Comparison of ENCODE assay signal across 23 mouse cellular contexts in the genomic region with DNA sequence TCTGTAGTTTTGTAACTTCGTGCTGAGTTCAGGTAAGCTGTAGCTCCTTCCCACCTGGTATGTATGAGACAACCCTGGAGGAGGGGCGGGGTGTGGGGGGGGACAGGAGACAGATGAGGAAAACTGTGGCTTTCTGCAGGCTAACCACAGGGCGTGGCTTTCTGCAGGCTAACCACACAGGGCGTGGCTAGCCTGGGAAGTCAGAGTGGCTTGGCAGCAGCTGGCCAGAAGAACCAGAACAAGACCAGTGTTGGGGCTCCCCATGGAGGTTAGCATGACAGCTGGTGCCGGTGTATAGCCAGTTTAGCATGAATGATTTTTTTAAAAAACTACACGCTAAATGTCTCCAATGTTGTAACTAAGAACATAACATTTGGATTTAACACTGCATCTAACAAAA. TPM values are rescaled to one million over a fixed set of nuclear protein-coding genes. Genes with fewer than 3 reads are reported as not detected.
A peak's percentile ranks its signal among the peaks of the same experiment; 100 is the strongest.
DNase-seq lines count a peak whose midpoint lies in the region; ATAC-seq and TF ChIP-seq lines count a peak whose summit lies in the region.
"Had no signal": no experiment of that assay in that cellular context is flagged by ENCODE, and none has a peak within 500 bp of the region (broad histone marks: within the 10 kb centered on the region; RNA-seq: fewer than 3 reads in every experiment).

No protein-coding gene starts in this region.

- 75% methylated on average over 6 of the region's 6 CpGs for WGBS in intestine, embryonic 16.5 days

- no peaks in the 10 kb centered on the region for H3K9me3 ChIP-seq in G1E (replicated peaks)
- H3K9me3 ChIP-seq in intestine, embryonic 16.5 days (ENCODE audit: control insufficient read depth, low read length), result no peaks in the 10 kb centered on the region
- H3K9me3 ChIP-seq: embryonic facial prominence, embryonic 15.5 days; forebrain, embryonic 10.5 days; heart, embryonic 12.5 days; limb, embryonic 13.5 days; neural tube, embryonic 12.5 days had no signal

- H3K4me1 ChIP-seq in G1E (ENCODE audit: insufficient read depth, low read depth, low read length), result peaks cover 5% of the 10 kb centered on the region
- H3K4me1 ChIP-seq in intestine, embryonic 16.5 days (ENCODE audit: control insufficient read depth, insufficient read depth, low read length), result no peaks in the 10 kb centered on the region
- H3K4me1 ChIP-seq: embryonic facial prominence, embryonic 15.5 days; forebrain, embryonic 10.5 days; heart, embryonic 12.5 days; limb, embryonic 13.5 days; neural tube, embryonic 12.5 days had no signal

- no peak overlapping the region for H3K27ac ChIP-seq in intestine, embryonic 16.5 days (ENCODE audit: low read length)
- H3K27ac ChIP-seq: embryonic facial prominence, embryonic 15.5 days; forebrain, embryonic 10.5 days; hindbrain, postnatal 0 days; limb, embryonic 13.5 days; neural tube, embryonic 12.5 days had no signal

- no peak overlapping the region for H3K9ac ChIP-seq in intestine, embryonic 16.5 days (ENCODE audit: low read depth, low read length)
- H3K9ac ChIP-seq: embryonic facial prominence, embryonic 15.5 days; heart, embryonic 12.5 days; limb, embryonic 13.5 days; lung, embryonic 14.5 days; neural tube, embryonic 12.5 days had no signal

- no peak for TF ChIP-seq CTCF in G1E (IDR thresholded peaks at IDR 0.05; ENCODE audit: low read depth, low read length)

- DNase-seq in 3134 (ENCODE audit: extremely low read depth, insufficient read length, low spot score) (peak; percentile 6), G1E (ENCODE audit: low spot score) (no peak)
- no peak for DNase-seq in lung, postnatal 25 days (ENCODE audit: low spot score)
- no peak for DNase-seq in spleen, adult 12 weeks (ENCODE audit: low spot score)
- no peak for DNase-seq in gastrocnemius, postnatal 10 days
- DNase-seq: adrenal gland, adult 2 months; cerebellum, adult 18-20 months; gastrocnemius, postnatal 25 days; kidney, adult 9 months; kidney, postnatal 4 days; lung, embryonic 14.5 days; right cerebral cortex, postnatal 25 days; thymus, adult 2 months had no signal

- peak; percentile 54; the same call in 1 of the 2 replicates for ATAC-seq in G1E (ENCODE audit: extremely low read depth, insufficient number of reproducible peaks, low FRiP score, poor library complexity, severe bottlenecking)
- ATAC-seq in intestine, embryonic 16.5 days, result peak; percentile 48; the same call in 1 of the 2 replicates
- ATAC-seq in megakaryocyte-erythroid progenitor cell, adult 5-6 weeks (replicated peaks; ENCODE audit: low FRiP score, low TSS enrichment, poor library complexity, severe bottlenecking), result peak; percentile 75
- ATAC-seq: hindbrain, postnatal 0 days had no signal

- no peak overlapping the region for H3K4me2 ChIP-seq in intestine, embryonic 16.5 days (ENCODE audit: low read depth, low read length)
- H3K4me2 ChIP-seq: embryonic facial prominence, embryonic 15.5 days; heart, embryonic 12.5 days; limb, embryonic 13.5 days; lung, embryonic 14.5 days; neural tube, embryonic 12.5 days had no signal

- H3K27me3 ChIP-seq in G1E (ENCODE audit: insufficient read depth, low read length), result no peaks in the 10 kb centered on the region
- no peaks in the 10 kb centered on the region for H3K27me3 ChIP-seq in intestine, embryonic 16.5 days (replicated peaks; ENCODE audit: control insufficient read depth, insufficient read depth, low read length)
- H3K27me3 ChIP-seq: embryonic facial prominence, embryonic 15.5 days; heart, embryonic 12.5 days; limb, embryonic 13.5 days; neural tube, embryonic 12.5 days had no signal

- no peaks in the 10 kb centered on the region for H3K36me3 ChIP-seq in G1E (replicated peaks)
- no peaks in the 10 kb centered on the region for H3K36me3 ChIP-seq in intestine, embryonic 16.5 days (ENCODE audit: control insufficient read depth, insufficient read depth, low read length)
- H3K36me3 ChIP-seq: embryonic facial prominence, embryonic 15.5 days; forebrain, embryonic 10.5 days; heart, embryonic 12.5 days; limb, embryonic 13.5 days; neural tube, embryonic 12.5 days had no signal

- no peak overlapping the region for H3K4me3 ChIP-seq in G1E (ENCODE audit: low read depth, low read length)
- H3K4me3 ChIP-seq in intestine, embryonic 16.5 days (ENCODE audit: low read length), result no peak overlapping the region
- H3K4me3 ChIP-seq: embryonic facial prominence, embryonic 15.5 days; forebrain, embryonic 10.5 days; heart, embryonic 12.5 days; limb, embryonic 13.5 days; neural tube, embryonic 12.5 days had no signal

RNA-seq across cellular contexts. Expression of a gene that starts 2.0 kb away (rescaled TPM):
- total RNA-seq in G1E (2014; fragmentation: Nextera tagmentation) (not detected in 2 replicates), G1E (2017) (0.16 TPM in 1 of 2 replicates, not detected in the other)
- polyA plus RNA-seq in G1E (2012), result not detected in 2 replicates
- not detected in 2 replicates for polyA plus RNA-seq in intestine, embryonic 16.5 days (2015; fragmentation: Nextera tagmentation; extraction: Ambion mirVana)
- not detected in 2 replicates for total RNA-seq in megakaryocyte-erythroid progenitor cell, adult 5-6 weeks (2014; fragmentation: Nextera tagmentation)
- total RNA-seq in megakaryocyte-erythroid progenitor cell, adult 5-6 weeks (2017), result not detected in 2 replicates
- total RNA-seq in gastrocnemius, postnatal 10 days (2021), result not detected
- total RNA-seq: adrenal gland, adult 2 months; gastrocnemius, postnatal 25 days; heart, postnatal 25 days; hindbrain, postnatal 0 days; layer of hippocampus, postnatal 10 days had no signal
- polyA plus RNA-seq: adrenal gland, adult 2 months; embryonic facial prominence, embryonic 15.5 days; forebrain, embryonic 10.5 days; heart, embryonic 12.5 days; hindbrain, postnatal 0 days; limb, embryonic 13.5 days; lung, embryonic 14.5 days; neural tube, embryonic 12.5 days; thymus, adult 2 months had no signal

RNA-seq across cellular contexts. Expression of a gene that starts 32.2 kb away (rescaled TPM):
- total RNA-seq in G1E (2014; fragmentation: Nextera tagmentation) (not detected in 2 replicates), G1E (2017) (not detected in 2 replicates)
- not detected in 2 replicates for polyA plus RNA-seq in G1E (2012)
- polyA plus RNA-seq in intestine, embryonic 16.5 days (2015; fragmentation: Nextera tagmentation; extraction: Ambion mirVana), result not detected in 2 replicates
- not detected in 2 replicates for total RNA-seq in megakaryocyte-erythroid progenitor cell, adult 5-6 weeks (2014; fragmentation: Nextera tagmentation)
- not detected in 2 replicates for total RNA-seq in megakaryocyte-erythroid progenitor cell, adult 5-6 weeks (2017)
- total RNA-seq in gastrocnemius, postnatal 10 days (2021), result not detected
- total RNA-seq: adrenal gland, adult 2 months; gastrocnemius, postnatal 25 days; heart, postnatal 25 days; hindbrain, postnatal 0 days; layer of hippocampus, postnatal 10 days had no signal
- polyA plus RNA-seq: adrenal gland, adult 2 months; forebrain, embryonic 10.5 days; heart, embryonic 12.5 days; hindbrain, postnatal 0 days; limb, embryonic 13.5 days; lung, embryonic 14.5 days; neural tube, embryonic 12.5 days; thymus, adult 2 months had no signal

RNA-seq across cellular contexts. Expression of a gene that starts 38.9 kb away (rescaled TPM):
- total RNA-seq in G1E (2014; fragmentation: Nextera tagmentation) (not detected in 2 replicates), G1E (2017) (0.44 TPM in 1 of 2 replicates, not detected in the other)
- not detected in 2 replicates for polyA plus RNA-seq in G1E (2012)
- polyA plus RNA-seq in intestine, embryonic 16.5 days (2015; fragmentation: Nextera tagmentation; extraction: Ambion mirVana), result not detected in 2 replicates
- total RNA-seq in megakaryocyte-erythroid progenitor cell, adult 5-6 weeks (2014; fragmentation: Nextera tagmentation), result not detected in 2 replicates
- not detected in 2 replicates for total RNA-seq in megakaryocyte-erythroid progenitor cell, adult 5-6 weeks (2017)
- total RNA-seq in gastrocnemius, postnatal 10 days (2021), result not detected
- total RNA-seq: adrenal gland, adult 2 months; gastrocnemius, postnatal 25 days; heart, postnatal 25 days; hindbrain, postnatal 0 days; layer of hippocampus, postnatal 10 days had no signal
- polyA plus RNA-seq: adrenal gland, adult 2 months; forebrain, embryonic 10.5 days; heart, embryonic 12.5 days; hindbrain, postnatal 0 days; limb, embryonic 13.5 days; lung, embryonic 14.5 days; neural tube, embryonic 12.5 days; thymus, adult 2 months had no signal

RNA-seq across cellular contexts. Expression of a gene that starts 46.7 kb away (rescaled TPM):
- total RNA-seq in G1E (2014; fragmentation: Nextera tagmentation) (0.38 TPM in 1 of 2 replicates, not detected in the other), G1E (2017) (0.22 and 0.29 TPM in 2 replicates)
- polyA plus RNA-seq in G1E (2012), result not detected in 2 replicates
- not detected in 2 replicates for polyA plus RNA-seq in intestine, embryonic 16.5 days (2015; fragmentation: Nextera tagmentation; extraction: Ambion mirVana)
- not detected in 2 replicates for total RNA-seq in megakaryocyte-erythroid progenitor cell, adult 5-6 weeks (2014; fragmentation: Nextera tagmentation)
- total RNA-seq in megakaryocyte-erythroid progenitor cell, adult 5-6 weeks (2017), result not detected in 2 replicates
- total RNA-seq in gastrocnemius, postnatal 10 days (2021), result not detected
- total RNA-seq: gastrocnemius, postnatal 25 days; heart, postnatal 25 days; hindbrain, postnatal 0 days; layer of hippocampus, postnatal 10 days had no signal
- polyA plus RNA-seq: adrenal gland, adult 2 months; forebrain, embryonic 10.5 days; heart, embryonic 12.5 days; limb, embryonic 13.5 days; lung, embryonic 14.5 days; neural tube, embryonic 12.5 days; thymus, adult 2 months had no signal

RNA-seq across cellular contexts. Expression of a gene that starts 55.8 kb away (rescaled TPM):
- not detected in 2 replicates for total RNA-seq in G1E (2014; fragmentation: Nextera tagmentation)
- total RNA-seq in G1E (2017), result not detected in 2 replicates
- not detected in 2 replicates for polyA plus RNA-seq in G1E (2012)
- not detected in 2 replicates for polyA plus RNA-seq in intestine, embryonic 16.5 days (2015; fragmentation: Nextera tagmentation; extraction: Ambion mirVana)
- not detected in 2 replicates for total RNA-seq in megakaryocyte-erythroid progenitor cell, adult 5-6 weeks (2014; fragmentation: Nextera tagmentation)
- not detected in 2 replicates for total RNA-seq in megakaryocyte-erythroid progenitor cell, adult 5-6 weeks (2017)
- not detected for total RNA-seq in gastrocnemius, postnatal 10 days (2021)
- total RNA-seq: adrenal gland, adult 2 months; gastrocnemius, postnatal 25 days; heart, postnatal 25 days; hindbrain, postnatal 0 days; layer of hippocampus, postnatal 10 days had no signal
- polyA plus RNA-seq: adrenal gland, adult 2 months; forebrain, embryonic 10.5 days; heart, embryonic 12.5 days; hindbrain, postnatal 0 days; limb, embryonic 13.5 days; lung, embryonic 14.5 days; neural tube, embryonic 12.5 days; thymus, adult 2 months had no signal
